Mouse (Mus musculus) CD4-positive, CD25-positive, alpha-beta regulatory T cell, adult 9 weeks (primary cell): ENCODE results near the gene Gm2016. TPM values are rescaled to one million over a fixed set of nuclear protein-coding genes. Genes with fewer than 3 reads are reported as not detected.

ENCODE experiments used
- polyA plus RNA-seq: library from polyadenylated mRNA; unstranded; fragments of 100-300 nt; shearing (Covaris generic); gene quantifications from one replicate; pipeline ENCODE4 v1.2.1, GENCODE M21; 2017

Gm2016 gene
- polyA plus RNA-seq: not detected

DNA sequence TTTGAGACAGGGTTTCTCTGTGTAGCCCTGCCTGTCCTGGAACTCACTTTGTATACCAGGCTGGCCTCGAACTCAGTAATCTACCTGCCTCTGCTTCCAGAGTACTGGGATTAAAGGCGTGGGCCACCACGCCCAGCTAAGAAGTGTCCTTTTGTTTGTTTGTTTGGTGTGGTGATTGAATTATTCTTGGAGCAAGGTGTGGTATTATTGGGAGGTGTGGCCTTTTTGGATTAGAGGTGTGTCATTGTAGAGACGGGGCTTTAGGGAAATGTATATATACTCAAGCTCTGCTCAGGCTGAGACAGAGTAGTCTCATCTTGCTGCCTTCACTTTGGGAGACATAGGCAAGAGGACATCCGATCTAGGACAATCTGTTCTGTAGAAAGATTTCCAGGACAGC, at the start of gene Gm2016:
Gm2016 (plus strand) TSS at position 301 of the 400 bp plus-strand sequence.

DNA sequence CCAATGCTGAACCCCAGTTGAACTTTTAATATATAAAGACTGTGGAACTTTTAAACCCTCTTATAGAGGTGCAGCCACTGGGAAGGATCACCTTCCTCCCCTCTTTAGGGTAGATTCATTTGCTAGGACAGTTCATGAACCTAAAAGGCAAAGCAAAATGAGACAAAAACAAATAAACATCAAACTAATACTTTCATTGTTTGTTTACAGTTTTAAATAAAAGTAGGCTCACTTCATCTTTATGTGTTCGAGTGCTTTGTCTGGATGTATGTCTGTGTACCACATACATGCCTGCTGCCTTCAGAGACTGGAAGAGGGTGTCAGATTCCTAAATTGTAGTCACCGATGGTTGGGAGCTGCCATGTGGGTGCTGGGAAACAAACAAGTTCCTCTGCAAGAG, 31.6 kb upstream of the Gm2016 start, which contains the start of gene Gm2001:
Gm2001 (minus strand) TSS at position 101 of the 400 bp plus-strand sequence.

DNA sequence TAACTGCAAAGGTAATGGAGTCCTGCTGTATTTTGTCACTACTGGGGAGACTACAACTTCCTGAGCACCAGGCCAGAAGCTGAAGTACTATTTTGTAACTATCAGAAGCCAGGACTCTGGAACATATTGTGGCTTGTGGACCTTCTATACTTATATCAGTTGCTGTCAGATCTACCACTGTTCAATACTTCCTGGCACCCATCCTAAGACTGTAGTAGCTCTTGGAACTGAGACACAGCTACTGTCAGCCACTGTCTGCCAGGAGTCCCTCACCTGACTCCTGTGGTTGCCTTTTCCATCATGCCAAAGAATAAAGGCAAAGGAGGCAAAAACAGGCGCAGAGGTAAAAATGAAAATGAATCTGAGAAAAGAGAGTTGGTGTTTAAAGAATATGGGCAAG, 21.2 kb downstream of the Gm2016 start, which contains the start of gene Gm2022:
Gm2022 (plus strand) TSS at position 301 of the 400 bp plus-strand sequence.

DNA sequence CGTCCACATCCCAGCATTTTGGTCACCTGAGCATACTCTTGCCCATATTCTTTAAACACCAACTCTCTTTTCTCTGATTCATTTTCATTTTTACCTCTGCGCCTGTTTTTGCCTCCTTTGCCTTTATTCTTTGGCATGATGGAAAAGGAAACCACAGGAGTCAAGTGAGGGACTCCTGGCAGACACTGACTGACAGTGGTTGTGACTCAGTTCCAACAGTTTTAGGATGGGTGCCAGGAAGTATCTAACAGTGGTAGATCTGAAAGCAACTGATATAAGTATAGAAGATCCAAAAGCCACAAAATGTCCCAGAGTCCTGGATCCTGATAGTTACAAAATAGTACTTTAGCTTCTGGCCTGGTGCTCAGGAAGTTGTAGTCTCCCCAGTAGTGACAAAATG, 45.8 kb downstream of the Gm2016 start, which contains the start of gene Gm2035:
Gm2035 (minus strand) TSS at position 137 of the 400 bp plus-strand sequence.

Other genes with a start within 250 kb of the Gm2016 start
- gene Gm16381, start 229.5 kb upstream of the Gm2016 start, polyA plus RNA-seq: not detected
- not detected for gene Gm21319, start 98.3 kb upstream of the Gm2016 start, polyA plus RNA-seq
- gene Gm21936, start 78.6 kb upstream of the Gm2016 start, polyA plus RNA-seq: not detected
- gene BB287469, start 57.5 kb upstream of the Gm2016 start, polyA plus RNA-seq: not detected
- gene Gm2001, start 31.7 kb upstream of the Gm2016 start, polyA plus RNA-seq: not detected
- gene Gm2022, start 21.3 kb downstream of the Gm2016 start, polyA plus RNA-seq: not detected
- gene Gm2035, start 45.8 kb downstream of the Gm2016 start, polyA plus RNA-seq: not detected
- not detected for gene Gm2042, start 80.0 kb downstream of the Gm2016 start, polyA plus RNA-seq
- not detected for gene Gm2075, start 137.8 kb downstream of the Gm2016 start, polyA plus RNA-seq
- gene Gm6803, start 144.7 kb downstream of the Gm2016 start, polyA plus RNA-seq: not detected
- gene Gm2056, start 152.9 kb downstream of the Gm2016 start, polyA plus RNA-seq: not detected
- not detected for gene Gm16368, start 209.6 kb downstream of the Gm2016 start, polyA plus RNA-seq